Mouse (Mus musculus): ENCODE results near the gene Fundc2. TPM values are rescaled to one million over a fixed set of nuclear protein-coding genes. Genes with fewer than 3 reads are reported as not detected.

The Fundc2 gene
- polyA plus RNA-seq (2017; shearing (Covaris generic)) = 49.7 TPM

DNA sequence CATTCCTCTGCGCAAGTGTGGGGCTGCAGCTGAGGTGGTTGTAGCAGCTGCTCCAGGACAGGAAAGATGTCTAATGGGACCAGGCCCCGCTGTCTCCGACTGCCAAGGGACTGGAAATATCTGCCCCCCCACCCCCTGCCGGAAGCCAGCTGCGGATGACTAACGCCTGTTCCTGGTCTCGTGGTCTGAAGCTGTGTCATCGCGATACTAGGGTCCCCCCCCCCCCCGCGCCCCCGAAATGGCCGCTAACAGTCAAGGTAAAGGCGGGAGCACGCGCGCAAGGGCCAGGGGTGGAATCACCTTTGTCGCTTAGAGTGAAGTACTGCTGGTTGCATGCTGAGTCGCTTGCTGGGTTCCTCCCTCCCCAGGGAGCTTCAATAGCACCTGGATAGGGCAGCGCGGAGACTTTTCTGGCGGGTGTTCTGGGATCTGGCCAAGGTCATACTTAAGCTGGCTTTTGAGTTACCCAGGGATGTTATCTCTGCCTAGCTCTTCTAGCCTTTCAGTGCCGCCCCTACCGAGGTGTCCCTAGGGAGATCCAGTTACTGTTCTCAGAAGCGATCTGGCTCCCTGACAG is at the start of gene Fundc2, which contains the start of gene F8:
Fundc2 (plus strand) TSS at position 205 of the 577 bp plus-strand sequence.
F8 (minus strand) TSS at position 421 of the 577 bp plus-strand sequence.

DNA sequence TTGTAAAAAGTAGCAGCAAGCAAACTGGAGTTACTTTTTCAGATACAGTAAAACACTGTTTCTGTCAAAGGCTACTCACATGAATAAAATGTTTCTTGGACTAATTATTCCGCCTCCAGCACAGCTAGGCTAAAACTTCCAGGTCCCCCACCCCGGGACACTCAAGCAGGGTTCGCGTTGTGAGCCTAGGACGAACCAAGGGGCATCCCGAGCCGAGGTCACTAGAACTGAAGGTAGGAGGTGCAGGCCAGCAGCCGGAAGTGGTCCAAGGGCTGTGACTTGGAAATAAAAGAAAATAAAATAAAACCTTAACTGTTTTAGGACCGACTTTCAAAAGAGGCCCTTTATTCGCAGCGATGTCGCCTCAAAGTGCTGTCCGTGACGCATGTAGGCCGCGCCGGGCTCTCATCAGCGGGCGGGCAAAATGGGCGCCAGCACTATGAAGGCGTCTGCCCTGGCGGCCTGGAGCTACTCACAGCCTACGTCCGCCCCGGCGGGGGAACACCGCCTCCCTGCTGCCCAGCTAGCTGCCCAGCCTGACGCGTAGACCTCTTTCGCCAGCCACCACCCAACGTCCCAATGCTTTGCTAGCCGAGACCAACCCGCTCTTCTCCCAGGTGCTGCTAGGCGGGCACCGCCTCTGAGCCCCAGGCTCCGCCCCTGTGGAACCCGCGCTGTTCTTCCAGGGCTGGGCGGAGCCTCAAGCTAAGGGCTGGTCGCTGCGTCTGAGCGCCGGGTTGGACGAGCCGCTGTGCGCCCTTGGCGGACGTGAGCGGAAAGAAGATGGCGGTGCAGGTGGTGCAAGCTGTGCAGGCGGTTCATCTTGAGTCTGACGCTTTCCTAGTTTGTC is 34.0 kb downstream of the Fundc2 start, which contains the start of the genes Cmc4, Mtcp1 and Brcc3:
Cmc4 (minus strand) TSS at position 649 of the 850 bp plus-strand sequence.
Mtcp1 (minus strand) TSS at position 653 of the 850 bp plus-strand sequence.
Brcc3 (plus strand) TSS at position 693 of the 850 bp plus-strand sequence.

Other genes with a start within 250 kb of the Fundc2 start
- not detected for gene Smim9, start 218.6 kb upstream of the Fundc2 start, polyA plus RNA-seq (2017; shearing (Covaris generic))
- gene F8, start 216 bp downstream of the Fundc2 start, polyA plus RNA-seq (2017; shearing (Covaris generic)) = 0.10 TPM
- 9.4 TPM for gene Cmc4, start 34.2 kb downstream of the Fundc2 start, polyA plus RNA-seq (2017; shearing (Covaris generic))
- 9.9 TPM for gene Mtcp1, start 34.2 kb downstream of the Fundc2 start, polyA plus RNA-seq (2017; shearing (Covaris generic))
- gene Brcc3, start 34.2 kb downstream of the Fundc2 start, polyA plus RNA-seq (2017; shearing (Covaris generic)) = 49.0 TPM
- 163 TPM for gene Vbp1, start 131.9 kb downstream of the Fundc2 start, polyA plus RNA-seq (2017; shearing (Covaris generic))
- gene Rab39b, start 195.8 kb downstream of the Fundc2 start, polyA plus RNA-seq (2017; shearing (Covaris generic)) = 3.2 TPM